Mouse (Mus musculus): ENCODE results near the gene Pak7. TPM values are rescaled to one million over a fixed set of nuclear protein-coding genes. Genes with fewer than 3 reads are reported as not detected.
"Not testable (repeated sequence)": the region's sequence is repeated elsewhere in the genome, so short reads cannot be mapped to it uniquely, and the experiment has no call there.

The Pak7 gene
- 25.2 and 27.9 TPM in 2 replicates for polyA plus RNA-seq (2015; fragmentation: Nextera tagmentation; extraction: Ambion mirVana)

- under 1% methylated on average over 39 of the region's 39 CpGs for WGBS
Observed at GRCm38 (mm10) chr2:136387181-136388131, at the start of gene Pak7. Pak7 (minus strand) TSS chr2:136387967.

GRCm38 (mm10) chr2:136425561-136425960, 37.8 kb upstream of the Pak7 start:
- no peak overlapping the region for H3K4me2 ChIP-seq
- H3K36me3 ChIP-seq: no peaks in the 10 kb centered on the region
- 83% methylated on average over 6 of the region's 6 CpGs for WGBS
- no peaks in the 10 kb centered on the region for H3K4me1 ChIP-seq (replicated peaks)
- H3K27ac ChIP-seq (replicated peaks): no peak overlapping the region
- no peak overlapping the region for H3K4me3 ChIP-seq
- H3K27me3 ChIP-seq: no peaks in the 10 kb centered on the region
- ATAC-seq (ENCODE audit: low FRiP score, low read depth): no peak
- no peak overlapping the region for H3K9ac ChIP-seq
- no peaks in the 10 kb centered on the region for H3K9me3 ChIP-seq

More at GRCm38 (mm10) chr2:136387181-136388131, at the start of gene Pak7:
- Histone ChIP-seq H3K27me3 (no peaks in the 10 kb centered on the region), H3K4me2 (peak within 1 kb of the TSS; percentile 76), H3K9ac (peak within 1 kb of the TSS; percentile 89), H3K27ac (replicated peaks) (peak within 1 kb of the TSS; percentile 91), H3K4me1 (replicated peaks) (peaks cover 13% of the 10 kb centered on the region), H3K4me3 (peak within 1 kb of the TSS; percentile 63), H3K36me3 (no peaks in the 10 kb centered on the region), H3K9me3 (no peaks in the 10 kb centered on the region)
- ATAC-seq (ENCODE audit: low FRiP score, low read depth): peak; percentile 98

- Histone ChIP-seq H3K4me2 (no peak overlapping the region), H3K4me3 (no peak overlapping the region), H3K27ac (replicated peaks) (no peak overlapping the region), H3K9ac (no peak overlapping the region), H3K9me3 (no peaks in the 10 kb centered on the region), H3K4me1 (replicated peaks) (no peaks in the 10 kb centered on the region), H3K36me3 (no peaks in the 10 kb centered on the region), H3K27me3 (no peaks in the 10 kb centered on the region)
- no peak for ATAC-seq (ENCODE audit: low FRiP score, low read depth)
- WGBS: 78% methylated on average over 1 of the region's 1 CpGs
Observed at GRCm38 (mm10) chr2:136419543-136419942, 31.8 kb upstream of the Pak7 start.

GRCm38 (mm10) chr2:136416381-136416780, 28.6 kb upstream of the Pak7 start:
- no peaks in the 10 kb centered on the region for H3K36me3 ChIP-seq
- no peak overlapping the region for H3K27ac ChIP-seq (replicated peaks)
- no peaks in the 10 kb centered on the region for H3K27me3 ChIP-seq
- ATAC-seq (ENCODE audit: low FRiP score, low read depth): no peak
- no peak overlapping the region for H3K9ac ChIP-seq
- no peaks in the 10 kb centered on the region for H3K9me3 ChIP-seq
- no peak overlapping the region for H3K4me2 ChIP-seq
- H3K4me1 ChIP-seq (replicated peaks): no peaks in the 10 kb centered on the region
- H3K4me3 ChIP-seq: no peak overlapping the region

- no peaks in the 10 kb centered on the region for H3K9me3 ChIP-seq
- no peaks in the 10 kb centered on the region for H3K27me3 ChIP-seq
- H3K4me2 ChIP-seq: no peak overlapping the region
- 88% methylated on average over 4 of the region's 4 CpGs for WGBS
- no peak overlapping the region for H3K9ac ChIP-seq
- H3K4me1 ChIP-seq (replicated peaks): no peaks in the 10 kb centered on the region
- no peak overlapping the region for H3K27ac ChIP-seq (replicated peaks)
- ATAC-seq (ENCODE audit: low FRiP score, low read depth): no peak
- H3K36me3 ChIP-seq: no peaks in the 10 kb centered on the region
- no peak overlapping the region for H3K4me3 ChIP-seq
Observed at GRCm38 (mm10) chr2:136402587-136402986, 14.8 kb upstream of the Pak7 start.

GRCm38 (mm10) chr2:136375318-136375717, 12.4 kb downstream of the Pak7 start:
- H3K9ac ChIP-seq: no peak overlapping the region
- H3K27ac ChIP-seq (replicated peaks): no peak overlapping the region
- no peak overlapping the region for H3K4me3 ChIP-seq
- no peak for ATAC-seq (ENCODE audit: low FRiP score, low read depth)
- no peaks in the 10 kb centered on the region for H3K27me3 ChIP-seq
- no peaks in the 10 kb centered on the region for H3K9me3 ChIP-seq
- WGBS: 45% methylated on average over 3 of the region's 3 CpGs
- no peak overlapping the region for H3K4me2 ChIP-seq
- H3K4me1 ChIP-seq (replicated peaks): no peaks in the 10 kb centered on the region
- no peaks in the 10 kb centered on the region for H3K36me3 ChIP-seq

- WGBS: 60% methylated on average over 1 of the region's 1 CpGs
- no peak overlapping the region for H3K9ac ChIP-seq
- H3K4me3 ChIP-seq: no peak overlapping the region
- no peaks in the 10 kb centered on the region for H3K27me3 ChIP-seq
- H3K36me3 ChIP-seq: no peaks in the 10 kb centered on the region
- no peaks in the 10 kb centered on the region for H3K4me1 ChIP-seq (replicated peaks)
- H3K9me3 ChIP-seq: no peaks in the 10 kb centered on the region
- H3K27ac ChIP-seq (replicated peaks): no peak overlapping the region
- H3K4me2 ChIP-seq: no peak overlapping the region
- ATAC-seq (ENCODE audit: low FRiP score, low read depth): no peak
Observed at GRCm38 (mm10) chr2:136372361-136372760, 15.4 kb downstream of the Pak7 start.

- H3K4me2 ChIP-seq: no peak overlapping the region
- ATAC-seq (ENCODE audit: low FRiP score, low read depth): 0 out of 2 replicates have a peak, but pooled peaks have one; percentile 66
- no peak overlapping the region for H3K27ac ChIP-seq (replicated peaks)
- 62% methylated on average over 2 of the region's 2 CpGs for WGBS
- no peak overlapping the region for H3K9ac ChIP-seq
- H3K9me3 ChIP-seq: no peaks in the 10 kb centered on the region
- no peak overlapping the region for H3K4me3 ChIP-seq
- H3K36me3 ChIP-seq: no peaks in the 10 kb centered on the region
- H3K4me1 ChIP-seq (replicated peaks): no peaks in the 10 kb centered on the region; the same call in 1 of the 2 replicates
- no peaks in the 10 kb centered on the region for H3K27me3 ChIP-seq
Observed at GRCm38 (mm10) chr2:136351393-136352096, 36.2 kb downstream of the Pak7 start.

GRCm38 (mm10) chr2:136350459-136350858, 37.3 kb downstream of the Pak7 start:
- Histone ChIP-seq H3K9me3 (no peaks in the 10 kb centered on the region), H3K4me2 (no peak overlapping the region), H3K27me3 (no peaks in the 10 kb centered on the region), H3K36me3 (no peaks in the 10 kb centered on the region), H3K4me1 (replicated peaks) (no peaks in the 10 kb centered on the region; the same call in 1 of the 2 replicates), H3K4me3 (no peak overlapping the region), H3K9ac (no peak overlapping the region), H3K27ac (replicated peaks) (no peak overlapping the region)
- no peak for ATAC-seq (ENCODE audit: low FRiP score, low read depth)
- WGBS: 68% methylated on average over 3 of the region's 3 CpGs

- no peaks in the 10 kb centered on the region for H3K36me3 ChIP-seq
- H3K9ac ChIP-seq: no peak overlapping the region
- no peaks in the 10 kb centered on the region for H3K9me3 ChIP-seq
- no peak overlapping the region for H3K4me2 ChIP-seq
- no peak overlapping the region for H3K4me3 ChIP-seq
- ATAC-seq (ENCODE audit: low FRiP score, low read depth): no peak
- 77% methylated on average over 8 of the region's 8 CpGs for WGBS
- no peak overlapping the region for H3K27ac ChIP-seq (replicated peaks)
- H3K4me1 ChIP-seq (replicated peaks): no peaks in the 10 kb centered on the region; the same call in 1 of the 2 replicates
- no peaks in the 10 kb centered on the region for H3K27me3 ChIP-seq
Observed at GRCm38 (mm10) chr2:136349671-136350275, 38.0 kb downstream of the Pak7 start.

- not testable (repeated sequence) for H3K4me2 ChIP-seq; H3K4me1 ChIP-seq (replicated peaks); H3K9me3 ChIP-seq; ATAC-seq (ENCODE audit: low FRiP score, low read depth); H3K36me3 ChIP-seq; H3K9ac ChIP-seq; H3K4me3 ChIP-seq; H3K27me3 ChIP-seq; H3K27ac ChIP-seq (replicated peaks)
- WGBS: 87% methylated on average over 4 of the region's 4 CpGs
Observed at GRCm38 (mm10) chr2:136344240-136344780, 43.5 kb downstream of the Pak7 start.

Measured in hindbrain, embryonic 15.5 days (tissue).